Comparison of ENCODE assay signal across 8 mouse cellular contexts in the genomic region with DNA sequence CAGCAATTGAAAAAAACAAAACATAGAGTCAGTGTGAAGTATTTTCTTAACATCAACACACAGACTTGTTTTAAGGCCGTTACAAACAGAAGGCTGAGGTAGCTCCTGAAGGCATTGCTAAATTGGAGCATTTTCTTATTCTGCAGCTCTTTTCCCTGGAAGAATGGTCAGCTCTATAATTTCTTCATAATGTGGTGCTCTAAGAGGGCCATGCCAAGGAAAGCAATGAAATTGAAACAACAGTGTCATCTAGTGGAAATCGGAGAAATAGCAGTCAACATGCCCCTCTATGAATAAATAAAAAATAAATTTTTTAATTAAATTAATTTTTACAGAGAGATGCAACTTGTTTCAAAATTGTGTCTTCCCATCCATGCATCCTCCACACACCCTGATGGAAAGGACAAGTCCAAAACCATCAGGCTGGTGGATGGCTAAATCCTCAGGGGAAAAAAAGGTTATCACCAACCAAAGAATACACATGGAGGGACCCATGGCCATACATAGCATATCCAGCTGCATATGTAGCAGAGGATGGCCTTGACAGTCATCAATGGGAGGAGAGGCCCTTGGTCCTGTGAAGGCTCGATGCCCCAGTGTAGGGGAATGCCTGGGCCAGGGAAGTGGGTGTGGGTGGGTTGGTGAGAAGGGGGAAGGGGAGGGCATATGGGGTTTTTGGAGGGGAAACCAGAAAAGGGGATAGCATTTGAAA.
DNase-seq lines count a peak whose midpoint lies in the region; ATAC-seq and TF ChIP-seq lines count a peak whose summit lies in the region.

No protein-coding gene starts in this region.

- no peaks in the 10 kb centered on the region for H3K9me3 ChIP-seq in heart, postnatal 0 days (replicated peaks; ENCODE audit: control insufficient read depth, low read length)

- no peaks in the 10 kb centered on the region for H3K36me3 ChIP-seq in heart, postnatal 0 days (replicated peaks; ENCODE audit: control insufficient read depth, insufficient read depth, low read length)

- H3K4me1 ChIP-seq in heart, postnatal 0 days (ENCODE audit: control insufficient read depth, insufficient read depth) = no peaks in the 10 kb centered on the region

- DNase-seq in heart, postnatal 0 days (ENCODE audit: low spot score) = peak; percentile 43
- no peak for DNase-seq in heart, adult 9 months (ENCODE audit: low spot score in 2 of 2)
- peak; percentile 42 for DNase-seq in 416B (ENCODE audit: low read depth)
- peak; percentile 82 for DNase-seq in brain, embryonic 14.5 days (ENCODE audit: low read depth)
- DNase-seq in layer of hippocampus, postnatal 10 days (ENCODE audit: low spot score in 2 of 2) = peak; percentile 8 to 19
- no peak for DNase-seq in urinary bladder, postnatal 14 days (ENCODE audit: low spot score)
- no peak for DNase-seq in gastrocnemius, postnatal 14 days

- intact Hi-C loops in gastrocnemius, postnatal 14 days (cut with DNase I; ENCODE audit: low total_unique reads) = no loop called here

- ATAC-seq in heart, postnatal 0 days (ENCODE audit: insufficient read depth, low read depth) = no peak
- ATAC-seq in megakaryocyte-erythroid progenitor cell, adult 5-6 weeks (replicated peaks; ENCODE audit: low FRiP score, low TSS enrichment, poor library complexity, severe bottlenecking) = no peak

- no peak for TF ChIP-seq EP300 in heart, postnatal 0 days (IDR thresholded peaks at IDR 0.05; ENCODE audit: low read depth)

- 40% methylated on average over 3 of the region's 3 CpGs for WGBS in heart, postnatal 0 days

- no peak overlapping the region for H3K4me3 ChIP-seq in heart, postnatal 0 days (ENCODE audit: low read depth, low read length)

- H3K27ac ChIP-seq in heart, postnatal 0 days (ENCODE audit: low read depth) = no peak overlapping the region

- no peak for TF ChIP-seq POLR2A in brain, embryonic 14.5 days (IDR thresholded peaks at IDR 0.05; ENCODE audit: borderline replicate concordance, extremely low read depth, insufficient read depth, insufficient read length, poor library complexity, severe bottlenecking)

- no peak overlapping the region for H3K9ac ChIP-seq in heart, postnatal 0 days (replicated peaks; ENCODE audit: low read depth, low read length)

- peak; percentile 70 for TF ChIP-seq CTCF in heart, postnatal 0 days (IDR thresholded peaks at IDR 0.05; ENCODE audit: low read depth)
- peak; percentile 59; the same call in 1 of the 2 replicates for TF ChIP-seq CTCF in brain, embryonic 14.5 days (IDR thresholded peaks at IDR 0.05; ENCODE audit: borderline replicate concordance, extremely low read depth, insufficient read depth, insufficient read length)

- H3K4me2 ChIP-seq in heart, postnatal 0 days (ENCODE audit: low read depth, low read length) = no peak overlapping the region

- H3K27me3 ChIP-seq in heart, postnatal 0 days (ENCODE audit: control insufficient read depth, insufficient read depth, low read length) = no peaks in the 10 kb centered on the region

Comparison
In these comparisons a context has a peak if more than half of its experiments do, and no peak if none do; other contexts are left out.
1. DNase-seq: peak in heart, postnatal 0 days (single experiment), 416B (single experiment), brain, embryonic 14.5 days (single experiment) and layer of hippocampus, postnatal 10 days (2 of 2); none in heart, adult 9 months (0 of 2), urinary bladder, postnatal 14 days (single experiment) and gastrocnemius, postnatal 14 days (single experiment).